Mouse (Mus musculus) lung, adult 2 months (tissue): Measurements from ENCODE around the gene Arhgap29.

ENCODE experiments used
- CTCF ChIP-seq: fragments of 200-500 bp; IDR thresholded peaks from 2 replicates; pipeline ENCODE4 v1.5.1; 2011; ENCODE audit warnings: mild to moderate bottlenecking, low read length, control low read depth; ENCODE audit not compliant: insufficient read depth
- POLR2A ChIP-seq: fragments of 200-500 bp; IDR thresholded peaks from 2 replicates; pipeline ENCODE4 v1.6.1; 2011; ENCODE audit warnings: low read depth, mild to moderate bottlenecking, control low read depth, low read length, borderline replicate concordance; ENCODE audit errors: extremely low read depth

GRCm38 (mm10) chr3:121906623-121907022 is 45.7 kb upstream of the Arhgap29 start:
- TF ChIP-seq CTCF (no peak), POLR2A (no peak)
